Mouse (Mus musculus): ENCODE data around the gene Card11. TPM values are rescaled to one million over a fixed set of nuclear protein-coding genes. Genes with fewer than 3 reads are reported as not detected.
A peak's percentile ranks its signal among the peaks of the same experiment; 100 is the strongest.

The Card11 gene
- total RNA-seq, 1 experiment, result 1.2 TPM

GRCm38 (mm10) chr5:140940257-140940922 is 60.0 kb downstream of the Card11 start:
- no peak overlapping the region for H3K4me3 ChIP-seq (ENCODE audit: insufficient read depth in 1 of 2, low read depth in 1 of 2, low read length in 2 of 2, poor library complexity in 1 of 2, severe bottlenecking in 1 of 2)
- no peaks in the 10 kb centered on the region for H3K36me3 ChIP-seq (ENCODE audit: control insufficient read depth, insufficient read depth, low read length, poor library complexity, severe bottlenecking)
- in situ Hi-C loops (cut with MboI; ENCODE audit: low sequenced_read_pairs in 2 of 2, unreplicated experiment in 2 of 2), result no loop called here
- H3K4me1 ChIP-seq (ENCODE audit: control insufficient read depth in 2 of 2, insufficient read depth in 2 of 2, low read length in 2 of 2, poor library complexity in 1 of 2), result no peaks in the 10 kb centered on the region
- no peak for DNase-seq (ENCODE audit: low read depth, low spot score)
- no peak overlapping the region for H3K9ac ChIP-seq (ENCODE audit: insufficient read depth, low read depth, low read length, poor library complexity, severe bottlenecking)
- TF ChIP-seq HCFC1 (IDR thresholded peaks at IDR 0.05; ENCODE audit: borderline replicate concordance, insufficient read depth, low read length) (no peak), ZC3H11A (IDR thresholded peaks at IDR 0.05; ENCODE audit: borderline replicate concordance, low read depth, low read length) (no peak), CHD2 (IDR thresholded peaks at IDR 0.05; ENCODE audit: low read depth, low read length) (no peak), MAFK (IDR thresholded peaks at IDR 0.05; ENCODE audit: insufficient read depth, low read depth, low read length) (no peak), ZNF384 (IDR thresholded peaks at IDR 0.05; ENCODE audit: low read depth, low read length) (no peak)
- H3K9me3 ChIP-seq (ENCODE audit: control insufficient read depth, insufficient read depth, low read depth, low read length), result no peaks in the 10 kb centered on the region
- H3K27ac ChIP-seq (ENCODE audit: insufficient read depth, low read depth, low read length, poor library complexity, severe bottlenecking), result no peak overlapping the region

GRCm38 (mm10) chr5:140936816-140937215 is 63.6 kb downstream of the Card11 start:
- in situ Hi-C loops (cut with MboI; ENCODE audit: low sequenced_read_pairs in 2 of 2, unreplicated experiment in 2 of 2), result no loop called here
- H3K9ac ChIP-seq (ENCODE audit: insufficient read depth, low read depth, low read length, poor library complexity, severe bottlenecking), result no peak overlapping the region

GRCm38 (mm10) chr5:140935848-140936247 is 64.5 kb downstream of the Card11 start:
- H3K9me3 ChIP-seq (ENCODE audit: control insufficient read depth, insufficient read depth, low read depth, low read length), result no peaks in the 10 kb centered on the region
- no peak overlapping the region for H3K9ac ChIP-seq (ENCODE audit: insufficient read depth, low read depth, low read length, poor library complexity, severe bottlenecking)
- no peaks in the 10 kb centered on the region for H3K36me3 ChIP-seq (ENCODE audit: control insufficient read depth, insufficient read depth, low read length, poor library complexity, severe bottlenecking)
- no peak for DNase-seq (ENCODE audit: low read depth, low spot score)
- H3K4me1 ChIP-seq (ENCODE audit: control insufficient read depth in 2 of 2, insufficient read depth in 2 of 2, low read length in 2 of 2, poor library complexity in 1 of 2), result no peaks in the 10 kb centered on the region
- no peak overlapping the region for H3K4me3 ChIP-seq (ENCODE audit: insufficient read depth in 1 of 2, low read depth in 1 of 2, low read length in 2 of 2, poor library complexity in 1 of 2, severe bottlenecking in 1 of 2)
- no peak for TF ChIP-seq MAFK (IDR thresholded peaks at IDR 0.05; ENCODE audit: insufficient read depth, low read depth, low read length)
- TF ChIP-seq CHD2 (IDR thresholded peaks at IDR 0.05; ENCODE audit: low read depth, low read length), result no peak
- no peak overlapping the region for H3K27ac ChIP-seq (ENCODE audit: insufficient read depth, low read depth, low read length, poor library complexity, severe bottlenecking)
- in situ Hi-C loops (cut with MboI; ENCODE audit: low sequenced_read_pairs in 2 of 2, unreplicated experiment in 2 of 2), result no loop called here

More at GRCm38 (mm10) chr5:140936816-140937215, 63.6 kb downstream of the Card11 start:
- no peak for DNase-seq (ENCODE audit: low read depth, low spot score)
- H3K36me3 ChIP-seq (ENCODE audit: control insufficient read depth, insufficient read depth, low read length, poor library complexity, severe bottlenecking), result no peaks in the 10 kb centered on the region
- no peak overlapping the region for H3K4me3 ChIP-seq (ENCODE audit: insufficient read depth in 1 of 2, low read depth in 1 of 2, low read length in 2 of 2, poor library complexity in 1 of 2, severe bottlenecking in 1 of 2)
- no peaks in the 10 kb centered on the region for H3K4me1 ChIP-seq (ENCODE audit: control insufficient read depth in 2 of 2, insufficient read depth in 2 of 2, low read length in 2 of 2, poor library complexity in 1 of 2)
- H3K27ac ChIP-seq (ENCODE audit: insufficient read depth, low read depth, low read length, poor library complexity, severe bottlenecking), result no peak overlapping the region
- no peaks in the 10 kb centered on the region for H3K9me3 ChIP-seq (ENCODE audit: control insufficient read depth, insufficient read depth, low read depth, low read length)
- no peak for TF ChIP-seq MAFK (IDR thresholded peaks at IDR 0.05; ENCODE audit: insufficient read depth, low read depth, low read length)
- no peak for TF ChIP-seq ZC3H11A (IDR thresholded peaks at IDR 0.05; ENCODE audit: borderline replicate concordance, low read depth, low read length)
- no peak for TF ChIP-seq HCFC1 (IDR thresholded peaks at IDR 0.05; ENCODE audit: borderline replicate concordance, insufficient read depth, low read length)
- no peak for TF ChIP-seq CHD2 (IDR thresholded peaks at IDR 0.05; ENCODE audit: low read depth, low read length)
- TF ChIP-seq ZNF384 (IDR thresholded peaks at IDR 0.05; ENCODE audit: low read depth, low read length), result no peak

GRCm38 (mm10) chr5:140934639-140935315 is 65.6 kb downstream of the Card11 start:
- H3K4me1 ChIP-seq (ENCODE audit: control insufficient read depth in 2 of 2, insufficient read depth in 2 of 2, low read length in 2 of 2, poor library complexity in 1 of 2), result no peaks in the 10 kb centered on the region
- TF ChIP-seq MAFK (IDR thresholded peaks at IDR 0.05; ENCODE audit: insufficient read depth, low read depth, low read length) (no peak), CHD2 (IDR thresholded peaks at IDR 0.05; ENCODE audit: low read depth, low read length) (no peak), ZNF384 (IDR thresholded peaks at IDR 0.05; ENCODE audit: low read depth, low read length) (0 out of 2 replicates have a peak, but pooled peaks have one; percentile 44), ZC3H11A (IDR thresholded peaks at IDR 0.05; ENCODE audit: borderline replicate concordance, low read depth, low read length) (0 out of 2 replicates have a peak, but pooled peaks have one; percentile 3), HCFC1 (IDR thresholded peaks at IDR 0.05; ENCODE audit: borderline replicate concordance, insufficient read depth, low read length) (no peak)
- H3K4me3 ChIP-seq (ENCODE audit: insufficient read depth in 1 of 2, low read depth in 1 of 2, low read length in 2 of 2, poor library complexity in 1 of 2, severe bottlenecking in 1 of 2), result no peak overlapping the region
- DNase-seq (ENCODE audit: low read depth, low spot score), result peak; percentile 19
- no peak overlapping the region for H3K9ac ChIP-seq (ENCODE audit: insufficient read depth, low read depth, low read length, poor library complexity, severe bottlenecking)
- no peak overlapping the region for H3K27ac ChIP-seq (ENCODE audit: insufficient read depth, low read depth, low read length, poor library complexity, severe bottlenecking)
- no peaks in the 10 kb centered on the region for H3K9me3 ChIP-seq (ENCODE audit: control insufficient read depth, insufficient read depth, low read depth, low read length)
- in situ Hi-C loops (cut with MboI; ENCODE audit: low sequenced_read_pairs in 2 of 2, unreplicated experiment in 2 of 2), result no loop called here
- no peaks in the 10 kb centered on the region for H3K36me3 ChIP-seq (ENCODE audit: control insufficient read depth, insufficient read depth, low read length, poor library complexity, severe bottlenecking)
